Mouse (Mus musculus) megakaryocyte, embryonic 14.5 days (primary cell): Measurements from ENCODE around the gene Hdac1.

Experiments
- FLI1 ChIP-seq: IDR thresholded peaks from 2 replicates; pipeline ENCODE4 v1.6.1; 2012; ENCODE audit warnings: low read length, inconsistent platforms, mixed read lengths
- GATA1 ChIP-seq: IDR thresholded peaks from 3 replicates; pipeline ENCODE4 v1.6.1; 2012; ENCODE audit warnings: mixed read lengths, low read length, inconsistent platforms, borderline replicate concordance

DNA sequence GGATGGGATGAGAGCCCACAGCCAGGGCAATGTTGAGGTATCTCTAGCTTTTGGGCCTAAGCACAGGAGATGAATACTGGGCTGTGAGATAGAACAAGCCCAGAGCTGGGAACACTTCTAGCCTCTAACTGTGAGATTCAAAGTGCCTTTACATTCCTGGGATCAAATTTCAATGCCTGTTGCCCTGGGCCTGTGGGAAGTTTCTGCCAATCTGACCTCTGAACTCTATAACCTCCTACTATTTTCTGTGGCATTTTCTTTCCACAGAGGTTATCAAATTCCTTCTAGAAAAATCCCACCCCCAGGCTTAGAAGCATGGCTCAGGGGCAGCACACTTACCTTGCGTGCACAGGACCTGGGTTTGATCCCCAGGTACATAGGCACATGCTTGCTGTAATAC lies 7.8 kb upstream of the Hdac1 start:
- TF ChIP-seq FLI1 (no peak), GATA1 (no peak)
